Mouse (Mus musculus) heart, embryonic 14.5 days (tissue): ENCODE results near the gene Dhdh. TPM values are rescaled to one million over a fixed set of nuclear protein-coding genes. Genes with fewer than 3 reads are reported as not detected.

ENCODE experiments used
- ATAC-seq: fragments of 200-750 bp; cut with Nextera tagmentation; 2 replicates; pipeline ENCODE4 v1.8.0; 2017; ENCODE audit warnings: low read depth, moderate TSS enrichment; ENCODE audit not compliant: insufficient number of reproducible peaks, insufficient read depth, low FRiP score
- H3K27ac ChIP-seq, 2 experiments: fragments of 200-500 bp in 1 of 2; fragments of 300-500 bp in 1 of 2; sonication (generic) in 1 of 2; replicated peaks in 1 of 2; 2 replicates each; pipeline ENCODE4 v1.5.1; 2012 to 2014; ENCODE audit warnings: low read depth in 2 of 2, low read length in 2 of 2, control low read depth in 1 of 2, mild to moderate bottlenecking in 1 of 2, mixed read lengths in 1 of 2; ENCODE audit not compliant: control insufficient read depth in 1 of 2, insufficient read depth in 1 of 2
- H3K27me3 ChIP-seq: fragments of 300-500 bp; sonication (generic); 2 replicates; pipeline ENCODE4 v1.6.1; 2014; ENCODE audit warnings: mild to moderate bottlenecking, low read length, control low read depth; ENCODE audit not compliant: control insufficient read depth, insufficient read depth
- H3K36me3 ChIP-seq: fragments of 300-500 bp; sonication (generic); 2 replicates; pipeline ENCODE4 v1.6.1; 2014; ENCODE audit warnings: mild to moderate bottlenecking, control low read depth, low read length, mixed read lengths; ENCODE audit not compliant: control insufficient read depth, insufficient read depth
- H3K4me1 ChIP-seq, 2 experiments: fragments of 200-500 bp in 1 of 2; fragments of 300-500 bp in 1 of 2; sonication (generic) in 1 of 2; 2 replicates each; pipeline ENCODE4 v1.6.1; 2012 to 2014; ENCODE audit warnings: low read length in 2 of 2, control low read depth in 1 of 2, mixed read lengths in 1 of 2; ENCODE audit not compliant: control insufficient read depth in 2 of 2, insufficient read depth in 2 of 2
- H3K4me2 ChIP-seq: fragments of 300-500 bp; sonication (generic); 2 replicates; pipeline ENCODE4 v1.6.1; 2014; ENCODE audit warnings: mild to moderate bottlenecking, low read length
- H3K4me3 ChIP-seq, 2 experiments: fragments of 200-500 bp in 1 of 2; fragments of 300-500 bp in 1 of 2; sonication (generic) in 1 of 2; 2 replicates each; pipeline ENCODE4 v1.5.1; 2012 to 2014; ENCODE audit warnings: low read length in 2 of 2, mild to moderate bottlenecking in 2 of 2, control low read depth in 1 of 2, low read depth in 1 of 2, moderate library complexity in 1 of 2; ENCODE audit not compliant: control insufficient read depth in 1 of 2, insufficient read depth in 1 of 2
- H3K9ac ChIP-seq: fragments of 300-500 bp; sonication (generic); 2 replicates; pipeline ENCODE4 v1.6.1; 2014; ENCODE audit warnings: mild to moderate bottlenecking, low read length
- H3K9me3 ChIP-seq: fragments of 300-500 bp; sonication (generic); 2 replicates; pipeline ENCODE4 v1.6.1; 2016; ENCODE audit warnings: low read length, control low read depth; ENCODE audit not compliant: control insufficient read depth
- WGBS: fragments of 180-500 bp; shearing (Covaris S2); extraction: QIAGEN DNeasy Blood & Tissue Kit; methylation state at CpG from one replicate; pipeline ENCODE4 v1.1.7; 2014; 5-methylcytosine and 5-hydroxymethylcytosine counted together
- microRNA-seq: library from miRNA; unstranded; fragments of <30 nt; microRNA quantifications from one replicate; pipeline ENCODE4, GENCODE M21; 2016
- polyA plus RNA-seq: library from polyadenylated mRNA; unstranded; fragments of >200 nt; fragmentation: Nextera tagmentation; extraction: Ambion mirVana; gene quantifications from 2 replicates; pipeline ENCODE4 v1.2.1, GENCODE M21; 2014

Gene Dhdh
- polyA plus RNA-seq, 1 experiment from 2014 or later: 5.7 TPM

DNA sequence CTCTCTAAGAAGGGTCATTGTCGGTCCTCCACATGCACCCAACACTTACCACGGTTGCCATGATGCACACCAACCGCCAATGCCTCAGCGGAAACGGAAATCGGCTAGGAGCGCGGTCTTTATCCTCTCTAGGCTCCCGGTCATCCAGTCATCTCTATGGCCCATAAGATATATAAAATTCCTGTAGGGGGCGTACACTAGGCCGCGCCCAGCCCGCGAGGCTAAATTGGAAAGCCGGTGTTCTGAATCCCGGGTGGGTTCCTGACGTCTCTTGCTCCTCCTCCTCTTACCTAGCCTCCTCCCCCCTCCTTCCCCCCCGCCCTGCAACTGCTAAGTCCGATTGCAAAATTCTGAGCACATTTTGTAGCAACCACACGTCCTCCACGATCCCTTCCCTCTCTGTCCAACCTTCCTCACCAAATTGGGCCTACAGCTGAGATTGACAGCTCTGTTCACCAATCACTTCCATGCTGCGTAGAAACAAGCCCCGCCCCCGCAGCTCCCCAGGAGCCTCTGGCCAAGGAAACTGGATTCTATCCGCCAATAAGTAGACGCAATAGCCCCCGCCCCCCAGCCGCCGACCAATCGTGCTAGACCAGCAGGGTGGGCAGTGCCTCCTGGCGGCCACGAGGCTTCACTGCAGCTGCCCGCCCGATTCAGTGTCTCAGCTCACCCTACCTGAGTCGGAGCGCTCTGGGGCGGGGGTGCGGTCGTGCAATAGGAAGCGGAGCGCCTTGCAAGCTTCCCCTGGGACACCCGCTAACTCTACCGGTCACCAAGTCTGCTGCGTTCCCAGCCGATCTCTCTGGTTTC, 54.2 kb downstream of the Dhdh start, which contains the start of gene Gys1:
Gys1 (plus strand) TSS at position 642 of the 813 bp plus-strand sequence.
- H3K9me3 ChIP-seq: no peaks in the 10 kb centered on the region
- peak within 1 kb of the TSS; percentile 72 to 83 for H3K4me3 ChIP-seq
- H3K36me3 ChIP-seq: peaks cover 40% of the 10 kb centered on the region
- peak; percentile 94 for ATAC-seq
- H3K4me2 ChIP-seq: peak within 1 kb of the TSS; percentile 78
- no peaks in the 10 kb centered on the region for H3K27me3 ChIP-seq
- H3K4me1 ChIP-seq: peaks cover 19 to 37% of the 10 kb centered on the region in 2 experiments
- H3K27ac ChIP-seq: peak within 1 kb of the TSS; percentile 90 to 91
- peak within 1 kb of the TSS; percentile 90 for H3K9ac ChIP-seq
- under 1% methylated on average over 45 of the region's 45 CpGs for WGBS

DNA sequence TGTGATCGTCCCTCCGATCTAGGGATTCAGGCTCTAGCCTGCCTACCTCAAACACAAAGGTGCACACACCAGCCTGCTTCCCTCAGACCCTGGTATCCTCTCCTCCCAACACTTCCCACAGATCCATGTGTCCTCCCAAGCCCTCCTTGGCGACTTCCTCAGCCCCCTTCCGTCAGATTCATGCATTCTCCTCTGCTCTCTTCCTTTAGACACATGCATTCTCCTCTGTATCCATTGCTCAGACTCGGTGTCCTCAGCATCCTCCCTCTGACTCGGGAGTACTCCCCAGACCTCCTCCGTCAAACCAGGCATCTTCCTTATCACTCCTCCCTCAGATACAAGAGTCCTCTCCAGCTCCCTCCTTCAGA, 54.8 kb downstream of the Dhdh start:
- Histone ChIP-seq H3K4me1 (peaks cover 19 to 37% of the 10 kb centered on the region in 2 experiments), H3K4me2 (peak overlapping the region; percentile 78), H3K27me3 (no peaks in the 10 kb centered on the region), H3K27ac (peak overlapping the region; percentile 76 to 91), H3K36me3 (peaks cover 42% of the 10 kb centered on the region), H3K9me3 (no peaks in the 10 kb centered on the region), H3K4me3 (peak overlapping the region; percentile 60 to 72), H3K9ac (peak overlapping the region; percentile 81)
- no peak for ATAC-seq
- WGBS: under 1% methylated on average over 7 of the region's 7 CpGs

- no peaks in the 10 kb centered on the region for H3K9me3 ChIP-seq
- WGBS: 90% methylated on average over 8 of the region's 8 CpGs
- H3K4me1 ChIP-seq: no peaks in the 10 kb centered on the region
- H3K36me3 ChIP-seq: peaks cover 94% of the 10 kb centered on the region
- ATAC-seq: no peak
- no peak overlapping the region for H3K4me3 ChIP-seq
- H3K27me3 ChIP-seq: no peaks in the 10 kb centered on the region
- H3K27ac ChIP-seq: no peak overlapping the region
- H3K9ac ChIP-seq: no peak overlapping the region
- H3K4me2 ChIP-seq: no peak overlapping the region
Measured at GRCm38 (mm10) chr7:45426556-45426955, 62.0 kb downstream of the Dhdh start.

GRCm38 (mm10) chr7:45421194-45421593, 67.4 kb downstream of the Dhdh start:
- peaks cover 54% of the 10 kb centered on the region for H3K36me3 ChIP-seq
- ATAC-seq: no peak
- H3K4me3 ChIP-seq: no peak overlapping the region
- H3K9me3 ChIP-seq: no peaks in the 10 kb centered on the region
- no peak overlapping the region for H3K4me2 ChIP-seq
- no peak overlapping the region for H3K27ac ChIP-seq
- no peak overlapping the region for H3K9ac ChIP-seq
- H3K27me3 ChIP-seq: peaks cover 45% of the 10 kb centered on the region
- 90% methylated on average over 14 of the region's 14 CpGs for WGBS
- H3K4me1 ChIP-seq: peaks cover 0 to 6% of the 10 kb centered on the region in 2 experiments; a peak in 1 of 4 replicates

Small RNA genes within 50 kb of the gene (microRNA-seq; reads per million reads assigned to microRNA genes)
- gene Gm22133: not detected

Other genes starting within 250 kb of the Dhdh start
- gene Cd37, start 249.7 kb downstream of the Dhdh start, polyA plus RNA-seq: 1.7 and 1.9 TPM in 2 replicates
- gene Slc6a16, start 247.7 kb downstream of the Dhdh start, polyA plus RNA-seq: 0.38 TPM in 1 of 2 replicates, not detected in the other
- gene Slc6a21, start 211.3 kb downstream of the Dhdh start, polyA plus RNA-seq: not detected in 2 replicates
- gene Trpm4, start 155.0 kb downstream of the Dhdh start, polyA plus RNA-seq: 11.1 and 12.4 TPM in 2 replicates
- gene Hrc, start 153.5 kb downstream of the Dhdh start, polyA plus RNA-seq: 24.1 and 28.3 TPM in 2 replicates
- 2.7 and 2.8 TPM in 2 replicates for gene Ppfia3, start 121.8 kb downstream of the Dhdh start, polyA plus RNA-seq
- 1.0 and 1.1 TPM in 2 replicates for gene Lin7b, start 118.2 kb downstream of the Dhdh start, polyA plus RNA-seq
- gene Snrnp70, start 93.1 kb downstream of the Dhdh start, polyA plus RNA-seq: 64.1 and 65.2 TPM in 2 replicates
- 0.32 and 0.38 TPM in 2 replicates for gene Kcna7, start 83.2 kb downstream of the Dhdh start, polyA plus RNA-seq
- 1.0 and 1.6 TPM in 2 replicates for gene Ntf5, start 75.1 kb downstream of the Dhdh start, polyA plus RNA-seq
- not detected in 2 replicates for gene Lhb, start 68.0 kb downstream of the Dhdh start, polyA plus RNA-seq
- 99.1 and 105 TPM in 2 replicates for gene Gys1, start 54.0 kb downstream of the Dhdh start, polyA plus RNA-seq
- 66.4 and 68.1 TPM in 2 replicates for gene Ruvbl2, start 50.7 kb downstream of the Dhdh start, polyA plus RNA-seq
- 3,513 and 3,606 TPM in 2 replicates for gene Ftl1, start 28.9 kb downstream of the Dhdh start, polyA plus RNA-seq
- gene Bax, start 21.9 kb downstream of the Dhdh start, polyA plus RNA-seq: 89.9 and 102 TPM in 2 replicates
- 0.42 and 0.71 TPM in 2 replicates for gene Tulp2, start 6.9 kb downstream of the Dhdh start, polyA plus RNA-seq
- gene Gm45808, start 2.0 kb downstream of the Dhdh start, polyA plus RNA-seq: not detected in 2 replicates
- gene Nucb1, start 21.6 kb upstream of the Dhdh start, polyA plus RNA-seq: 159 and 160 TPM in 2 replicates
- 20.5 and 23.3 TPM in 2 replicates for gene Ppp1r15a, start 37.5 kb upstream of the Dhdh start, polyA plus RNA-seq
- 0.80 and 1.2 TPM in 2 replicates for gene Plekha4, start 37.5 kb upstream of the Dhdh start, polyA plus RNA-seq
- 0.20 and 0.26 TPM in 2 replicates for gene Hsd17b14, start 66.1 kb upstream of the Dhdh start, polyA plus RNA-seq
- 66.0 and 72.0 TPM in 2 replicates for gene Bcat2, start 81.3 kb upstream of the Dhdh start, polyA plus RNA-seq
- gene Fgf21, start 126.7 kb upstream of the Dhdh start, polyA plus RNA-seq: not detected in 2 replicates
- 0.07 TPM in 1 of 2 replicates, not detected in the other for gene Fut1, start 128.5 kb upstream of the Dhdh start, polyA plus RNA-seq
- 0.23 and 0.41 TPM in 2 replicates for gene Izumo1, start 133.0 kb upstream of the Dhdh start, polyA plus RNA-seq
- 22.4 and 24.3 TPM in 2 replicates for gene Rasip1, start 138.7 kb upstream of the Dhdh start, polyA plus RNA-seq
- gene Mamstr, start 151.2 kb upstream of the Dhdh start, polyA plus RNA-seq: 6.2 and 7.6 TPM in 2 replicates
- gene Fut2, start 177.6 kb upstream of the Dhdh start, polyA plus RNA-seq: 2.4 and 2.7 TPM in 2 replicates
- gene Ntn5, start 195.2 kb upstream of the Dhdh start, polyA plus RNA-seq: not detected in 2 replicates
- gene Sec1, start 205.6 kb upstream of the Dhdh start, polyA plus RNA-seq: 0.28 and 0.41 TPM in 2 replicates
- gene Car11, start 211.0 kb upstream of the Dhdh start, polyA plus RNA-seq: 6.8 and 8.0 TPM in 2 replicates
- 4.5 and 7.3 TPM in 2 replicates for gene Dbp, start 216.3 kb upstream of the Dhdh start, polyA plus RNA-seq
- 666 and 743 TPM in 2 replicates for gene Rpl18, start 226.7 kb upstream of the Dhdh start, polyA plus RNA-seq
- gene Sphk2, start 229.2 kb upstream of the Dhdh start, polyA plus RNA-seq: 11.9 and 12.5 TPM in 2 replicates
- gene Fam83e, start 232.4 kb upstream of the Dhdh start, polyA plus RNA-seq: 0.16 and 0.31 TPM in 2 replicates
- not detected in 2 replicates for gene Spaca4, start 237.0 kb upstream of the Dhdh start, polyA plus RNA-seq